Mouse (Mus musculus) cerebellum, adult (tissue): ENCODE data around the gene Zdhhc1.

Experiments
- ATAC-seq: cut with Nextera tagmentation; 2 replicates; pipeline ENCODE4 v1.9.2; 2017; ENCODE audit warnings: mild to moderate bottlenecking, moderate library complexity, mixed read lengths; ENCODE audit not compliant: insufficient number of reproducible peaks, low FRiP score, low TSS enrichment

Gene Zdhhc1

DNA sequence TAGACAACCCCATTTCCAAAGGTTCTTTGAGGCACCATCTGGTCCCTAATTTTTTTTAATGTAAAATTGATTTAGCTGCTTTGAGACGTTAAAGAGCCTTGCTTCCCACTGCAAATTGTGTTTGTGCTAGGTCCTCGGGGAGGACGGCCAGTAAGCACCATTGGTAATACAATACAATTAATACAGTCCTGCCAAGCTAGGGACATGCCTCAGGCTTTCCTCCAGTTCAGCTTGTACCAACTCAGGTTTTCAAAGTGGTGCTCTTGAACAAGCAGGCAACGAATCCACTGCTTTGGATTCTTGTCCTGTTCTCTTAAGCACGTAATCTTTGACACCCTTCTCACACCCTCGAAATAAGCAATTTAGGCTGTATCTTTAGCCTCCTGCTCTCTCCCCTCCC lies 63.7 kb downstream of the Zdhhc1 start:
- no peak for ATAC-seq

GRCm38 (mm10) chr8:105431743-105432515 lies 64.8 kb downstream of the Zdhhc1 start:
- ATAC-seq, result no peak

DNA sequence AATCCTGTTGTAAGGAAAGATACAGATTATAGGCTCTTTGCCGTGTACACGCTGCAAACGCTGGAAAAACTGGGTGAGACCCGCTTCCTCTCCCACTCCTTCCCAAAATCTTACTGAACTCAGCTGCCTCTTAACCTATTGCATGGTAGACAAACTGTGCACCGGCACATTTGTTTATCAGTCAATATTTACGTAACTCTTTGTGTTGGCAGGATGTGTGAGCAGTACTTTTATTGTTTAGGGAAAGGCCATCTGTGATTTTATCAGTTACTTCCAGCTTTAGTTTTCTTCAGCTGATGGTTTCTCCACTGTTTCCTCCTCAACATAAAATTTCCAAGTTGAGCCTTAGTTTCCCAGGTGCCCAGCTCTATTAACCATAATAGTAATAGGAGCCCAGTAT lies 69.8 kb downstream of the Zdhhc1 start:
- no peak for ATAC-seq
